Mouse (Mus musculus): Measurements from ENCODE around the gene Spop. TPM values are rescaled to one million over a fixed set of nuclear protein-coding genes. Genes with fewer than 3 reads are reported as not detected.
A peak's percentile ranks its signal among the peaks of the same experiment; 100 is the strongest.
"Not testable (repeated sequence)": the region's sequence is repeated elsewhere in the genome, so short reads cannot be mapped to it uniquely, and the experiment has no call there.

The Spop gene
- polyA plus RNA-seq, 1 experiment from 2014 or later = 199 TPM

DNA sequence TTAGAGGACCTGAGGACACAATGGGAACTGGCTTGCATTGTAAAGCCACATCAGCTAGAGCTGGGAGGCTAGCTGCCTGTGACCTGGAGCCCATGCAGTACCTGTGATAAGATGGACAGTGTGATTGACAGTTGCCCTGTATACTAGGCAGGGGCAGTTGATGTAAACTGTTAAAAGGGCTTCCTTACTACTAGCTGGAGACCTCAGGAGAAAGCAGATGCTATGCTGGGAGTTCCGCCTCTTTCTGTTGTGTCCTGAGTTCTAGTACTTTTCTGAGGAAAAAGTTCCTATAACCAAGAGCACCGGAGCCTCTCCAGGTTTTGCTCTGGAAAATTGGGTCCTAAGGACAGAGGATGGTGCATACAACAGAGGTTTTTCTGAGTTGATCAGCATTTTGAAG lies 73.4 kb downstream of the Spop start:
- no peaks in the 10 kb centered on the region for H3K4me1 ChIP-seq (replicated peaks)
- no peak overlapping the region for H3K27ac ChIP-seq
- no peaks in the 10 kb centered on the region for H3K9me3 ChIP-seq
- H3K4me3 ChIP-seq (replicated peaks) = no peak overlapping the region
- H3K4me2 ChIP-seq (replicated peaks) = no peak overlapping the region
- no peak overlapping the region for H3K9ac ChIP-seq (replicated peaks)
- no peaks in the 10 kb centered on the region for H3K27me3 ChIP-seq
- ATAC-seq = no peak
- WGBS = 96% methylated on average over 2 of the region's 2 CpGs
- H3K36me3 ChIP-seq = peaks cover 88% of the 10 kb centered on the region

DNA sequence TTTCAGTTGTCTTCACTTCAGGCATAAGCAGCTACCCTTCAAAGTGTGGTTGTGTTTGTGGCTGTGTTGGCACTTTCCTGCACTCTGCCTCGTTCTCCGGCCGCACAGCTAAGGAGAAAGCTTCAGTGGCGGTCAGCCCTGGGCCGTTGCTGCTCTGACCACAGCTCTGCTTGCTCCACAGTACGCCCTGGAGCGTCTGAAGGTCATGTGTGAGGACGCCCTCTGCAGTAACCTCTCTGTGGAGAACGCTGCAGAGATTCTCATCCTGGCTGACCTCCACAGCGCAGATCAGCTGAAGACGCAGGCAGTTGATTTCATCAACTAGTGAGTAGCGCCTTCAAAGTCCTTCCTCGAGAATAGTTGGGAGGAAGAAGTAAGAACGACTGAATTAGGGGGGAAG lies 76.2 kb downstream of the Spop start:
- H3K4me2 ChIP-seq (replicated peaks) = no peak overlapping the region
- H3K9me3 ChIP-seq = no peaks in the 10 kb centered on the region
- H3K4me1 ChIP-seq (replicated peaks) = no peaks in the 10 kb centered on the region
- WGBS = 89% methylated on average over 14 of the region's 14 CpGs
- no peak for ATAC-seq
- peaks cover 82% of the 10 kb centered on the region for H3K36me3 ChIP-seq
- H3K4me3 ChIP-seq (replicated peaks) = no peak overlapping the region
- H3K27ac ChIP-seq = no peak overlapping the region
- H3K27me3 ChIP-seq = no peaks in the 10 kb centered on the region
- H3K9ac ChIP-seq (replicated peaks) = no peak overlapping the region

DNA sequence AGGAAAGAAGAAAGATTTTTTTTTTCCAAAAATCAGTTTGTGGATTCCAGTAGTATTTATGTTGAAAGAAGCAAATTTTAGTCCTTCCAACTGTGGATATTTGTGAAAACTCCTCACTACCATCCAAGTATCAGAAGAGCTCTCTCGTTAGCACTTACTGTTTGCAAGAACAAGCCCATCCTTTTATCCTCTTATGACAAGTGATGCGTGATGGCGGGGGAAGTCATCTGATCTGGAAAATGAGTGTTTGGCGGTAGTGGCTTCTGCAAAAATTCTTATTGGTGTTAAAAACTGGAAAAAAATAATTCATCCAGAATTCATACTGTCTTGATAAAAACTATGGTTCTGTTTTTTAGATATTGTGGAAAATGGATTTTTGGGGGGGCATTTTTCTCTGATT lies 78.4 kb downstream of the Spop start:
- no peak for ATAC-seq
- peaks cover 67% of the 10 kb centered on the region for H3K36me3 ChIP-seq

DNA sequence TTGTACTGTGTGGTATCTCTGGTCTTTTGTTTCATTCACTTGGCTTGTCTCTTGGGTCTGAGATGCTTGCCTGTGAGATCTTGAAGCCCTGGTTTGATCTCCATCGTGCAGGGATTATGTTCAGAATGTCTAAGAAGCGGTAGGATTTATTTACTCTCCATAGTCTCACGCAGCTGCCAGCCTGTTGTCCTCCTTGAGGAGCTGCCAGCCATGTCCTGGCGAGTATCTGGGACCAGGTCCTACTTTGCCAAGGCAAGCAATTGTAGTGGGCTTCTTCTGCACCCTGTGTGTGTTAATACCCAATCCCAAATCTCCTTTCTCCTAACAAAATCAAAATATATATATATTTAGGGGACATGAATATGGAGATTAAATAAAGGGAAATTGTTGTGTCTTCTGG lies 79.1 kb downstream of the Spop start:
- Histone ChIP-seq H3K4me1 (replicated peaks) (no peaks in the 10 kb centered on the region), H3K36me3 (peaks cover 67% of the 10 kb centered on the region), H3K9ac (replicated peaks) (no peak overlapping the region), H3K4me3 (replicated peaks) (no peak overlapping the region), H3K4me2 (replicated peaks) (no peak overlapping the region), H3K9me3 (no peaks in the 10 kb centered on the region), H3K27me3 (no peaks in the 10 kb centered on the region), H3K27ac (no peak overlapping the region)
- WGBS = 67% methylated on average over 4 of the region's 4 CpGs
- no peak for ATAC-seq

More for the DNA sequence above, 78.4 kb downstream of the Spop start:
- Histone ChIP-seq H3K9me3 (no peaks in the 10 kb centered on the region), H3K4me1 (replicated peaks) (no peaks in the 10 kb centered on the region), H3K9ac (replicated peaks) (no peak overlapping the region), H3K4me3 (replicated peaks) (no peak overlapping the region), H3K4me2 (replicated peaks) (no peak overlapping the region), H3K27ac (no peak overlapping the region), H3K27me3 (no peaks in the 10 kb centered on the region)
- 65% methylated on average over 4 of the region's 4 CpGs for WGBS

DNA sequence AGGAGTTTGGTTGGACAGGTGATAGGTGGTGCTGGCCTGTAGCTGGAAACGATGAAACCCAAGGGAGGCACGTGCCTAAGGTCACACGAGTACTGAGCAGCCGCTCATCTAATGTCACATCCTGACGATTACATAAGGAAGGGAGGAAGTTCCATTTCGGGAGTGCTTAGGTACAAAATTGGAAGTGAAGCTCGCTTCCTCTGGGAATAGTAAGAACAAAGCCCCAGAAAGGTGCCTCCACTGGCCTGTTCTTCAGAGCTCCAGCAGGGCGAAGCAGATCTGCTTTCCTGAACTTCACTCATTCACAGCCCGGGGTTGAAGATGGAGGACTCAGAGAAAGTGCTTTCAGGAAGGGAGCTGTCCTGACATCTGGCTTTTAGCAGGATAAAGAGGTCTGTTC lies 80.1 kb downstream of the Spop start:
- H3K36me3 ChIP-seq = peaks cover 63% of the 10 kb centered on the region
- 93% methylated on average over 9 of the region's 9 CpGs for WGBS
- no peak overlapping the region for H3K4me3 ChIP-seq (replicated peaks)
- no peak overlapping the region for H3K4me2 ChIP-seq (replicated peaks)
- H3K27me3 ChIP-seq = no peaks in the 10 kb centered on the region
- no peak overlapping the region for H3K9ac ChIP-seq (replicated peaks)
- no peaks in the 10 kb centered on the region for H3K4me1 ChIP-seq (replicated peaks)
- no peak overlapping the region for H3K27ac ChIP-seq
- H3K9me3 ChIP-seq = no peaks in the 10 kb centered on the region
- no peak for ATAC-seq

DNA sequence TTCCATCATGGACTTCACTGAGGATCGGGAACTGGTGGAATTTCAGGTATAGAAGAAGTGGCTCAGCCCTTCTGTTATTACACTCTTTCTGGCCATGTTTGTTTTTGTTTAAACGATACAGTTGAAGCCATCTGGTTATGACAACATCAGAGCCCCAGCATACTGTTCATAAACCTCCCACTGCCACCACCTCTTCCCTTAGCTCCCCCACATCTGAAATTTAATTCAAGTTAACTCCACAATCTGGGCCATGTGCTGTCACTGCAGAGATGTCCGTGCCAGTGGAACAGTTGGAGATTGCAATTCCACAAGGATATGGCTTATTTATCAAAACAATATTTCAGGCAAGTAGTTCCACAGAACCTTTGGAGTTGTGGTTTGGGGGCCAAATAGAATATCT lies 80.5 kb downstream of the Spop start:
- WGBS = 96% methylated on average over 3 of the region's 3 CpGs
- H3K27ac ChIP-seq = no peak overlapping the region

DNA sequence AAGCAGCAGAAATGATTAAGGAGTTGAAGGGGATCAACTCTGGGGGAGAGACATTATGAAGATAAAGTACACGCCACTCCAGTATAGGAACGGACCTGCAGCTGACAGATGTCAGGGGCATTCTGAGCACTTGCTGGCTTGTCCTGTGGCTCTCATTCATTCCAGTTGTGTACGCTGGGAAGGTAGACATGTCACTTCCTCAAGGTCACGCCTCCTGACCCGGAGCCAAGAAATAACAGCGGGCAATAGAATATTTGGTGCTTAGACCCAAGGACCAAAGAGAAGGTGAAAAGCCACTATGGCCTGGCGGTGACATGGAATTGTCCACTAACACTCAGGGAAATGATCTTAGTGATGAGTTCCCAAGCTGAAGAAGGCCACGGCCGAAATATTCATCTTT lies 82.0 kb downstream of the Spop start:
- Histone ChIP-seq H3K9me3 (no peaks in the 10 kb centered on the region), H3K27ac (no peak overlapping the region), H3K36me3 (peaks cover 46% of the 10 kb centered on the region), H3K4me3 (replicated peaks) (no peak overlapping the region), H3K9ac (replicated peaks) (no peak overlapping the region), H3K4me2 (replicated peaks) (no peak overlapping the region), H3K27me3 (no peaks in the 10 kb centered on the region), H3K4me1 (replicated peaks) (peaks cover 7% of the 10 kb centered on the region)
- no peak for ATAC-seq
- 91% methylated on average over 9 of the region's 9 CpGs for WGBS

More for the DNA sequence above, 80.5 kb downstream of the Spop start:
- Histone ChIP-seq H3K27me3 (no peaks in the 10 kb centered on the region), H3K9me3 (no peaks in the 10 kb centered on the region), H3K4me3 (replicated peaks) (no peak overlapping the region), H3K9ac (replicated peaks) (no peak overlapping the region), H3K36me3 (peaks cover 61% of the 10 kb centered on the region), H3K4me2 (replicated peaks) (no peak overlapping the region), H3K4me1 (replicated peaks) (no peaks in the 10 kb centered on the region)
- ATAC-seq = no peak

DNA sequence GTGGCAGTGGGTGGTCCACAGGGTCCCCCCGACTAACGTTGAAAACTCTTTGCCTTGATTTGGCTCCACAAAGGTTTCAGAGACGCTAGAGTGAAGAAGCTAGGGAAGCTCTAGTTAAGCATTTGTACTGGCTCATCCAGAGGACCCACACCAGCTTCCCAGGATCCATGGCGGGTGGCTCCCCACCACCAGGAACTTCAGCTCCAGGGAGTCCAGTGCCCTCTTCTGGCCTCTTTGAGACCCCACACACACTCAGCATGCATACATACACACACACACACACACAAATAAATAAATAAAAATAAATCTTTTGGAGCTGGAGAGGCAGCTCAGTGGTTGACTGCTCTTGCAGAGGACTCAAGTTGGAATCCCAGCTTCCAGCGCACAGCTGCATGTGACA lies 84.0 kb downstream of the Spop start:
- 84% methylated on average over 5 of the region's 5 CpGs for WGBS
- no peak for ATAC-seq
- peaks cover 34% of the 10 kb centered on the region for H3K36me3 ChIP-seq
- no peaks in the 10 kb centered on the region for H3K27me3 ChIP-seq
- peaks cover 13% of the 10 kb centered on the region for H3K4me1 ChIP-seq (replicated peaks)
- no peak overlapping the region for H3K9ac ChIP-seq (replicated peaks)
- H3K27ac ChIP-seq = no peak overlapping the region
- no peak overlapping the region for H3K4me2 ChIP-seq (replicated peaks)
- H3K9me3 ChIP-seq = no peaks in the 10 kb centered on the region
- H3K4me3 ChIP-seq (replicated peaks) = no peak overlapping the region

DNA sequence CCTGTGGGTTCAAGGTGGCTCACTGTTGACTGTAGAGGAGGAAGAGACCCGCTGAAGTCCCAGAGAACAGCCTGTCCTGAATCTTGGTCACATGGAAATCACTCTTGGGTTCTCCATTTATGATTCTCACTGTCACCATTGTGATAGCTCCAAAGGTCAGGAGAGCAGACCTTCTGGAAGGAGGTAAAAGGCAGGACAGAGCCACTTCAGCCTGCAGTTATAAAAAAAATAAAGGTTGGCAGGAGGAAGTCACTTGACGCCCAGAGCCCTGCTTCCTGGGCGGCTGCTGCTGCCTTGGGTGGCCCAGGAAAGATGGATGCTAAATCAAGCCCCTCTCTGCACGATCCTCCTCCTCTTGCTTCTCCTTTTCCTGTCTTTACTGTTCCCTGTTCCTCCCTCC lies 86.5 kb downstream of the Spop start:
- no peaks in the 10 kb centered on the region for H3K9me3 ChIP-seq
- no peak for ATAC-seq
- peak overlapping the region; percentile 19; the same call in 1 of the 2 replicates for H3K9ac ChIP-seq (replicated peaks)
- peaks cover 15% of the 10 kb centered on the region for H3K36me3 ChIP-seq
- no peak overlapping the region for H3K4me3 ChIP-seq (replicated peaks)
- H3K27me3 ChIP-seq = no peaks in the 10 kb centered on the region
- no peak overlapping the region for H3K4me2 ChIP-seq (replicated peaks)
- 62% methylated on average over 4 of the region's 4 CpGs for WGBS
- H3K4me1 ChIP-seq (replicated peaks) = peaks cover 20% of the 10 kb centered on the region
- H3K27ac ChIP-seq = peak overlapping the region; percentile 58

DNA sequence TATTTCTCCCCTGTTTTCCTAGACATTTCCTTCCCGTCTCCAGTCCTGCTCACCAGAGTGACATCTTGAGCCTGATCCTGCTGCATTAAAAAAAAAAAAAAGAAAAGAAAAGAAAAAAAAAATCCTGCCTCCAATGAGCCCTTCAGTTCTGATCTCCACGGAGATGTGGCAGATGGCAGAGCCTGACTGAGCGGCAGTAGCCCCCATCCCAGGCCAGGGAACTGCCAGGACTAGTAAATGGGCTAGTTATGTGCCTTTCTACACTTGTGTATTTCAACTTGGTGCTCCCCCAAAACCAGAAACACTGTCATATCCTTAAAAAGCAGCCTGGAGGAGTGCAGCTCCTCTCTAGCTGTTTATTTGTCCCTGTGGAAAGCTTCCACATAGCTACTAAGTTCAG lies 87.0 kb downstream of the Spop start:
- Histone ChIP-seq H3K9me3 (no peaks in the 10 kb centered on the region), H3K4me3 (replicated peaks) (no peak overlapping the region), H3K27ac (peak overlapping the region; percentile 58; the same call in 1 of the 2 replicates), H3K27me3 (no peaks in the 10 kb centered on the region), H3K36me3 (peaks cover 14% of the 10 kb centered on the region), H3K9ac (replicated peaks) (no peak overlapping the region), H3K4me2 (replicated peaks) (no peak overlapping the region), H3K4me1 (replicated peaks) (peaks cover 20% of the 10 kb centered on the region)
- WGBS = 20% methylated on average over 3 of the region's 3 CpGs
- no peak for ATAC-seq

DNA sequence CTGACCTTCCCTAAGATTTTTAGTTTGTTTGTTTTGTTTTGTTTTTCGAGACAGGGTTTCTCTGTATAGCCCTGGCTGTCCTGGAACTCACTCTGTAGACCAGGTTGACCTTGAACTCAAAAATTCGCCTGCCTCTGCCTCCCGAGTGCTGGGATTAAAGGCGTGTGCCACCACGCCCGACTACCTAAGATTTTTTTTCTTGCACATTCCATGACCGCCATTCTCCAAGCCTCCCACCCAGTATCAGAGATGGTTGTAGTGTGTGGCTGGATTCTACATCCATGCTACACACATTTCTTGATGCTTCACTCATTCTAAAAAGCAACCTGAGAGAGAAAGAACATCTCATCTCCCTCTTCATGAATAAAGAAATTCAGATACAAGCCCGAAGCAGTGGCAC lies 87.9 kb downstream of the Spop start:
- H3K27me3 ChIP-seq; ATAC-seq; H3K4me2 ChIP-seq (replicated peaks); H3K27ac ChIP-seq; H3K9me3 ChIP-seq; H3K9ac ChIP-seq (replicated peaks); H3K4me3 ChIP-seq (replicated peaks): not testable (repeated sequence)
- Histone ChIP-seq H3K36me3 (peaks cover 14% of the 10 kb centered on the region), H3K4me1 (replicated peaks) (peaks cover 20% of the 10 kb centered on the region)
- 86% methylated on average over 8 of the region's 8 CpGs for WGBS

DNA sequence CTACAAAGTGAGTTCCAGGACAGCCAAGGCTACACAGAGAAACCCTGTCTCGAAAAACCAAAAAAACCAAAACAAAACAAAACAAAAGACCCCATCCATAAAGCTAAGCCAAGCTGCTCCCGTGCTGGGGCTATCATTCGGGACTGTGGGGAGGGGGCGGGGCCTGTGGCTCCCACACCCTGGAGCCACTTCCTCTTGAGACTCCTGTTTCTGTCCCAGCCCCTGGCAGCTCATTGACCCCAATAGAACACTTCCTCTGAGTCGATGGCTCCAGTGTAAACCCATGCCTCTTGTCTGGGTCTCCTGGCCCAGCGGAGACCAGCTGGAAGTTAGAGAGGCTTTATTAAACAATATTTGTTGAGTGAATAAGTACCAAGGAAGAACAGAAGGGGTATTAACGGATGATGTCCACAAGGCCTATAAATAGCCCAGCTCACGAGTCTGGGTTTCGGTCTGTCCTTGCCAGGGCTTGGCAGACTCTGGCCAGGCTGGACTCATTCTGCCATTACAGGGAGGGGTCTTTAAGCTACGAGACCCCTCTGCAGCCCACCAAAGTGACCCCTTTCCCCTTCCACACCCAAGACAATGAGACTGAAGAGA lies 89.8 kb downstream of the Spop start:
- Histone ChIP-seq H3K27me3 (peaks cover 9% of the 10 kb centered on the region; the same call in 1 of the 2 replicates), H3K27ac (no peak overlapping the region), H3K4me1 (replicated peaks) (peaks cover 23% of the 10 kb centered on the region), H3K9ac (replicated peaks) (no peak overlapping the region), H3K4me2 (replicated peaks) (no peak overlapping the region), H3K9me3 (no peaks in the 10 kb centered on the region), H3K36me3 (0 out of 2 replicates have a peak, but pooled peaks cover 4% of the 10 kb centered on the region), H3K4me3 (replicated peaks) (no peak overlapping the region)
- ATAC-seq = no peak
- WGBS = 66% methylated on average over 10 of the region's 10 CpGs

DNA sequence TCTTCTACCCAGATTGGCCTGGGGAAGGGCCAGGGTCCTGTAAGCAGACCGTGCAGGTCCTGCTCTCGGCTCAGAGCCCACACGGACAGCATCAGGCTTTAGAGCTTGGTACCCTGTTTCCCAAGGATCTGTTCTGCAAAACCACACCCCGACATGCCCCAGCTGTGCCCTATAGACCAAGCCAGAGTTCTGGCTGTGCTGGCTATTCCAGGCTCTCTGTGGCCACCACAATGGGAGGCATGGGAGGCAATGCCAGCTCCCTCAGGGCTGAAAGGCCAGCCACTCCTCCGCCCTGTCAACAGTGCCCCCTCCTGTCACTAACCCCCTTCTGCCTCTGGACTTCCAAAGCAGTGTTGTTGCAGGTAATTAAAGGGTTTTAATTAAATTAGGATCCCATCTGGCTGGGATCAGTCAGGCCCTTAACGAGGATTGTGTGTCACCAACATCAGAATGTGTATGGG lies 90.4 kb downstream of the Spop start:
- H3K27ac ChIP-seq = no peak overlapping the region
- H3K4me1 ChIP-seq (replicated peaks) = peaks cover 23% of the 10 kb centered on the region
- H3K9me3 ChIP-seq = no peaks in the 10 kb centered on the region
- no peak for ATAC-seq
- peaks cover 9% of the 10 kb centered on the region; the same call in 1 of the 2 replicates for H3K27me3 ChIP-seq
- H3K4me3 ChIP-seq (replicated peaks) = no peak overlapping the region
- WGBS = 45% methylated on average over 6 of the region's 6 CpGs
- H3K4me2 ChIP-seq (replicated peaks) = no peak overlapping the region
- H3K36me3 ChIP-seq = no peaks in the 10 kb centered on the region
- no peak overlapping the region for H3K9ac ChIP-seq (replicated peaks)

All from midbrain, embryonic 13.5 days (tissue).